Mouse (Mus musculus): ENCODE results near the gene Mapkapk3.

Mapkapk3 gene

DNA sequence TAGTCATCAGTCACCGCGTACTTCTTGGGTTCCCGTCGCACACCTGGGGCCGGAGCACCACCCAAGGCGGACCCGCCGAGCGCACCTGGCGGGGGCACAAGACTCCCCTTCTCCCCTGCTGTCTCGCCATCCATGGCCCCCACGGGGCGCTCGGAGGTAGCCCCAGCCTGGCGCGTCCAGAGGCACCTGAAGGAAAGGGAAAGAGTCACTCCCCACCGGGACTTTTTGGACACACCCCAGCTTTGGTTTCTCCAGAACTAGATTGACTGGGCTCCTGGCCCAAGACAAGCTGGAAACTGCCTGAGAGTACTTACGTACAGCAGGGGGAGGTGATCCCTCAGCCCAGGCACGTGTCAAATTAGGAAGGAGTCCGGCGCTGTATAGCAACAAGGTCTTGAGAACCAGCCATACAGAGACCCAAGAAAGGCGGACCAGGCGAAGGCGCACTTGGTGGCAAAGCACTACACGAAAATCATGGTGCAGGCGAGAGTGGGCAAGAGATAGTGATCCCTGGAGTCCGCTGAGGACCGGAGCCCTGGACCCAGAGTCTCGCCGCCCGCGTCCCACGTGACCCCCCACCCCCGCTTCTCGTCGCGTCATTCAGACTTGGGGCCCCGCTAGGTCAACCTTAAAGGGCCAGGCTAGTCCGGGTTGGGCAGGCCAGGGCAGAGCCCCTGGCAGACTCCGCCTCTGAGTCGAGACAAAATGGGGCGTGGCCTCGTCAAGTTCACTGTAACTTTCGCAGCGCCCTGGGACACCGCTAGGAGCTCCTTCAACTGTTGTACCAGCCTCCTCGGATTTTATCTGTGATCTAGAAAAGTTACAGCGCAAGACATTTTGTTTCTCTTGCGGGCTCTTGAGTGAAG is at the start of gene Mapkapk3:
Gene Mapkapk3 (minus strand): TSS at position 667 of the 866 bp plus-strand sequence.
- DNase-seq (ENCODE audit: low spot score in 2 of 2): peak; percentile 69 to 76

DNA sequence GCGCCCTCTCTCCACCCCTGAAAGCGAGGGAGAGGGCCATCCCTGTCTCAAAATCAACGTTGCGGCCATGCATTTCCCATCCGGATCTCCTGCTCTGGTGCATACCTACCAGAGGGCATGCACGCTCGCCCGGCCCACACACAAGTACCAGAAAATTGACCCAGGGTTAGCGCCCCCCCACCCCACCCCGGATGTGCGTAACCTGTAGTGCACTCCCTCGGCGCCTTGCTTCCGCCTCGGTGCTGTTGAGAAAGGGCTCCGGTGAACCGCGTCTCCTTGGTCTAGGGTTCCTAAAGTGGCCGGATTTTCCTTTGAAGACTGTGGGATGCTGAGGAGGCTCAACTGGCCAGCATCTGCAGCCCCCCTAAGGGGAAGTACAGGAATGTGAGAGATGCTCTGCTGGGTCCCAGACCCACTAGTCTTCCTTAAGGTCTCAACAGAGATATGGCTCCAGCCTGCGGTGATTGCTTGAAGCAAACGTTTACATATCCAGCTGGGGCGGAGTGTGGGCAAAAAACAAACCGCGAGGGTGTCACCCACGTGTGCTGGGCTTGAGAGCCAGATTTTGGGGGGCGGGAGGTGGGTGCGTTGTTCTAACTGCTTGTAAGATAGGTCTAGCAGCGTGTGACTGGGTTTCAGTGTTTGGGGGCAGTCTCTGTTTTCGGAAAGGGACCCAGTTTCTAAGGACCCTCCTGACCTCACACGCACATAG is 48.7 kb upstream of the Mapkapk3 start, which contains the start of gene Hemk1:
Gene Hemk1 (minus strand): TSS at position 179 of the 712 bp plus-strand sequence.
- peak; percentile 85 to 91 for DNase-seq (ENCODE audit: low spot score in 2 of 2)

DNA sequence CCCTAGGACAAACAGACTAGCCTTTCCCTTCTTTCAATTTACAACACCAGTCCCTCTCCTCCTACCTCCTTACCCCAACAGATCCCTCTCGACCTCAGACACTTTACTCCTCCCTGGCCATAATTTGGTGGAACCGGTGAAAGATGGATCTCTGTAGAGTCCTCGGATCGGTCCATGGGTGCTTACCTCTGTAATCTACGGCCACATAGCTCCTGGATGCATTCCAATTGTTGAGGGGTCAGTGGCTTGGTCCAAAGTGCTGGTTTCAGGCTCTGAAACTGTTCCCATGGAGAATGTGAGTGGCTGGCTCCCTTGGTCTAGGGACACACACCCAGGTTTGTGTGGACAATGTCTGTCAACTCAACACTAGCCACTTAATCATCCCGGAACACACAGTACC is 46.7 kb upstream of the Mapkapk3 start:
- DNase-seq (ENCODE audit: low spot score in 2 of 2): no peak

DNA sequence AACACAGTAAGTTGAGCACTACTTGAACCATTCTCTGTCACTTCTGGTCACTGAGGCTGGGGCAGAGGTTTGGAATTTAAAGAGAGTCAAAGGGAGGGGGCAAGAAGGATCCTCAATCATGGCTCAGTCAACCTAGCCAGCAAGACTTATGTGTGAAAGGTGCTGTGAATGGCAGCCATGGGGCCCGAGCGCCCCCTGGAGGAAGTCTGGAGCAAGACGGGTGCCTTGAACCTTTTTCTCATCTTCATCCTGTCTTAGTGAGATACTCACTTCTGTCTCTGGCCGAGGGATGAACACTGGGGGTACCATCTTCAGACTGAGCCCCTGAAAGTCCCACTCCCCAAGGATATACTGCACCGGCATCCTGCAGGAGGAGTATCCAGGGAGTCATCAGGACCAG is 46.2 kb upstream of the Mapkapk3 start:
- peak; percentile 62 to 66 for DNase-seq (ENCODE audit: low spot score in 2 of 2)

DNA sequence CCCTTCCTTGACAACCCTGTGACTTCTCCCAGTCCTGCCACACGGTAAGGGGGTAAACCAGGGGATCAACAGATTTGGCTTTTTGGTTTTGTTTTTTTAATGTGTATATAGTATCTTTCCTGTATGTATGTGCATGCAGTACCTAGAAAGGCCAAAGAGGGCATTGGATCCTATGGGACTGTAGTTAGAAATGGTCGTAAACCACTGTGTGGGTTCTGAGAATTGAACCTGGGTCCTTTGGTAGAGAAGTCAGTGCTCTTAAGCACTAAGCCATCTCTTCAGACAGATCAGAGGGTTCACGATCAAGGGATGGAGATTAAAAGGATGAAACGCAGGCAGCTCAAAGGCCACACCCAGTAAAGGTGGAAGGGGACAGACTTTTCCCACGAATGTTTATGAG is 45.4 kb upstream of the Mapkapk3 start:
- DNase-seq (ENCODE audit: low spot score in 2 of 2): no peak

DNA sequence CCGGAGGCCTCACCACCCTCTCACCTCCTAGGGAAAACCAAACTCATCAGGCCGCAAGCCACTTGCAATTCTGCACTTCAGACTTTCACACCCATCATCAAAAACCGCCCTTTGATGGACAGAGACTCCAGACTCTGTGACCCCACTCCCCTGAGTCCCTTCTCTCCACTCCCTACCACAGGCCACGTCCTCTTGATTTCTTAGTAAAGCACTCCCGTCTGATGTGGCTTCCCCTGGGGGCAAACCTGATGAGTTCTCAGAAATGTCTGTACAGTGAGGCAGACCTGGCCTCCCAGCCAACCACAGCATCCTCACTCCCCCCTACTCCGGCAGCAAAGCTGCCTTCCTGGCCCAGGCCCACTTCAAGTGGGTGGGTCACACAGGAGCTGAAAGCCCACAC is 44.7 kb upstream of the Mapkapk3 start:
- no peak for DNase-seq (ENCODE audit: low spot score in 2 of 2)

DNA sequence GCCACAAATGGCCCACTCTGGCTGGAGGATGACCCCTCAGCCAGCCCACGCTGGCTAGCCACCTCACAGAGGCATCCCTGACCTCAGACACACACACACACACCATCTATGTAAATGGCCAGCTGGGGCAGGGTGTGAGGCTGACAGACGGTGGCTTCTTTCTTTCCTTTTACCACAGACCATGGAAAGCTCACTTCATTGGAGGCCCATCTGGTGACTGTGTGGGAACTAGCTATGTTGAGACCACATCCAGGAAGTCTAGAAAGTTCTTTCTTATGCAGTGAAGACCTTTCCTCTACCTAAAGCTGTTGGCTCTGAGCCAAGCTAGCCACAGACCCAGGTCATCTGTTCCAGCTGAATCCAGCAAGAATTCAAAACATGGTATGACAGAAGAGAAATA is 44.0 kb upstream of the Mapkapk3 start:
- no peak for DNase-seq (ENCODE audit: low spot score in 2 of 2)

DNA sequence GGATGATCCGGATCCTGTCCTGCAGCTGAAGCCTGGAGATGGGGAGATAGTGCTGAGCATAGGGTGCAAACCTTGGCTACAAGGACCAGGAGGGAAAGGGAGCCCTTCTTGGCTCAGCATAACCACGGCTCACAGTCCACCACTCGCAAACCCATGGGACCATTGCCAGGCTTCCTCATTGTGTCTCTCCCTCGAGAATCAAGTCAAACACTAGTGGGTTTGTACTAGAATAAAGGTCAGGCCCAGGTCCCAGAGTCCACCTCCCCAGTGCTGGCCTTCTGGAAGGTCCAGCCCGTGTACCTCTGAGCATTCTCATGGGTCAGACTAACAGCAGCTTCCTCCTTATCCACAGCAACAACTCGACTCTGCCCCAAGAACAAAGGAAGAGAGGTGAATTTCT is 41.1 kb upstream of the Mapkapk3 start:
- DNase-seq (ENCODE audit: low spot score in 2 of 2): no peak

DNA sequence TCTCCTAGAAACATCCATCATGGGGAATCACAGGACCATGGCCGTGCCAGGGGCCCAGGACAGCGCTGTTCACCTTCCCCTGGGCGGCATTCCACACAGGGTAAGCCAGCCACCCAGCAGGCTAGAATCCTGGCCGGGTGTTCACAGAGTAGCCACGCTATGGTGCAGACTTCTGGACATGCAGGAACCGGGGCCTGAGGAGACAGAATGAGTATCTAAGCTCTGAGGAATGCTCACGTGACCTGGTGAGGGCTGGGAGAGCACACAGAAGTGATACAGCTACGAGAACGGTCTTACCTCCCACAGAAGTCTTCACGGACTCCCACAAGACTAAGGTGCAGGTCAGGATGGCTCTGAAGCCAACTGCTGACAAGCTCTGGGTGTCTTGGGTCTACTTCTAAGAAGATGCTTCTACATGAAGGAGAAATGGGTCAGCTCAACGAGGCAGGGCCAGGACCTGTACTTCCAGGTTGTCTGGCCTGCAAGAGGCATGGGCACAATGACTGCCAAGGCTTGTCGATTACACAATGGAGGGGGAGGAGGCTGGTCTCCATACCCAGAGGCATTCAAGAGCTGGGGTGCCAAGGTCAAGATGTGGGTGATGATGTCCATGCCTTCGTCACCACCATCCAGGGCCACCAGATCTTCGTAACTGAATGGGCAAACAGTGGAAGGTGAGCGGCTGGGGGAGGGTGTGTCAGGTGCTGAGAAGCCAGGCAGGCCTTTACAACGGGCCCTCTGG is 38.4 kb upstream of the Mapkapk3 start:
- no peak for DNase-seq (ENCODE audit: low spot score in 2 of 2)

DNA sequence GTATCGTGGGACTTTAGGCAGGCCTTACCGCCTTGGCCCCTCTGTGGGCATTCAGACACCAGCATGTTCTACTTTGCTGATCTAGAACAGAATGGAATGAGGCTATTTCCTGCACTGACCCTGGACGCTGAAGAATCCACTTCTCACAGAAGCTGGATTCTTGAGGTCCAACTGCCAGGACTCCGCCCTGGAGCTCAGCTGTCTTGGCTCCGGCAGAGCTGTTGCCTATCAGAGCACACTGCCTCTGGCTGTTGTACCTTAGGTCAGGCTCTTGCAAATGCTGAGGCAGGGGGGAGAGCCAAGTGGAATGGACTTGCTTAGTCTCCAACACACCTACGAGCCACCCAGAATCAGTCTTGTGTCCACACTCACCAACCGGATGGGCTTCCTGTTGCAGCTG is 36.2 kb upstream of the Mapkapk3 start:
- no peak for DNase-seq (ENCODE audit: low spot score in 2 of 2)

DNA sequence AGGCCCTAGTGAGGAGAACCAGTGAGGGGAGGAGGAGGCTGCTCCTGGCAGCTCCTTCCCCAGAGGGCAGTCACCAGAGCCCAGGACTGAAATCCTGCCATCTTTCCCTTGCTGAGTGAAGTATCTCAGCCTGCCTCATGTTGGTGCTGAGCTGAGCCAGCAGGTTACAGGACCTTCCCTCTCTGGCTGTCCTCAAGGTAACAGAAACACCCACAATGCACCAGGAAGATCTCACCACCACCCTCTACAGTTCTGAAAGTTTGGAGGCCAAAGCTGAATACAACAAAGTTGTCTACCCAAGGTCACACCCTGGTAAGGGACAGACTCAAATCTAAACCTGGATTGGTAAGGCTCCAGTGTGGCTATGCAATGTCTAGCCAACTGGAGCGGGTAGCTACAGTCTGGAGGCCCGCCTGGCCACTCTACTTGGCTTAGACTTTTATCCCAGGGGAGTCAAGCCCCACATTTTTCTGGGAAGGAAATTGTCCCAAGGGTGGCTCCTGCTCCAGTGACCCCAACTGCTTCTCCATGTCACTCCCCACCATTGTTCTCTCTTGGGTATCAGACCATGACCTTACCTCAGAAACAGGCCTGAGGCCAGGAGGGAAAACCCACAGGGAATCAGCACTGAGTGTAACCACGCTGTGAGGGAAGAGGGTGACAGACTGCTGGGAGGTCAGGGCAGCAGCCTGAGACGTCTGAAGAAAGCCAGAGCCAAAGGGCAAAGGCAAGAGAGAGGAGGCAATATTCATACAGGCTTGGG is 35.3 kb upstream of the Mapkapk3 start:
- DNase-seq (ENCODE audit: low spot score in 2 of 2): no peak

DNA sequence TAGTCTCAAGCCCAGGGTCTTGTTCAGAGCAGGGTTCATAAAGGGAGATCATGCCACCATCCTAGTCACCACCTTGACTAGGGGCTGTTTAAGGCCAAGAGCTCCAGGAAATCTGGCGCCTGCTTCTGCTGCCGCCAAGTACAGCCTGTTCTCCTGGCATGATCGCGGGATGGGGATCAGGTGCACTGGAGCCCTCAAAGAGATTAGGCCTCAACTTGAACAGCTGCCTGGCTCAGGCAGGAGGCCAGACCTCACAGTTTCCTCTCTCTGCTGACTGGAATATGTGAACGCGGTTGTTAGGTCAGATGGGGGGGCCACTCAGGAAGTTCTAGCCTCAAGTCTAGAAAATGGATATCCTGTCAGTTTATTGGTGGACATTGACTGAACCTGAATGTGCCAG is 33.9 kb upstream of the Mapkapk3 start:
- peak; percentile 59 to 69 for DNase-seq (ENCODE audit: low spot score in 2 of 2)

DNA sequence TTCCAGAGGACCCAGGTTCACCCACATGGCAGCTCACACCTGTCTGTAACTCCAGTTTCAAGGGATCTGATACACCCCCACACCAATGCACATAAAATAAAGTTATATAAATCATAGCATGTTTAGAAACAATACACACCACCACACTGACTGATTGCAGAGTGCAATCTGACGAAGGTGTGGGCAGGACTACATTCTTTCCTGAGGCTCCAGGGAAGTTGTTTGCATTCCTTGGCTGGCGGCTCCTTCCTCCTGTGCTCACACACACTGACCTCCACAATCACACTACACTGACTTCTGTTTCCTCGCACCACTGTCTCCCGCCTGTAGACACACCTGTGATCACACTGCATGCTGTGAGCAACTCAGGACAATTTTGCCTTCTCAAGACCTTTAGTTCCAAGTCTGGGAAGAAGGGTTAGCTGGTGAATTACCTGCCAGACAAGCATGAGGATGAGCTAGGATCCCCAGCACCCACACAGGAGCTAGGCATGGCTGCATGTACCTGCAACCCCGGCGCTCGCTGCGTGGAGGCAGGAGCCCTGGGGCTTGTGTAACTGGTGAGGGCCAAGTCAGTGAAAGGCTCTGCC is 32.9 kb upstream of the Mapkapk3 start:
- DNase-seq (ENCODE audit: low spot score in 2 of 2): no peak

DNA sequence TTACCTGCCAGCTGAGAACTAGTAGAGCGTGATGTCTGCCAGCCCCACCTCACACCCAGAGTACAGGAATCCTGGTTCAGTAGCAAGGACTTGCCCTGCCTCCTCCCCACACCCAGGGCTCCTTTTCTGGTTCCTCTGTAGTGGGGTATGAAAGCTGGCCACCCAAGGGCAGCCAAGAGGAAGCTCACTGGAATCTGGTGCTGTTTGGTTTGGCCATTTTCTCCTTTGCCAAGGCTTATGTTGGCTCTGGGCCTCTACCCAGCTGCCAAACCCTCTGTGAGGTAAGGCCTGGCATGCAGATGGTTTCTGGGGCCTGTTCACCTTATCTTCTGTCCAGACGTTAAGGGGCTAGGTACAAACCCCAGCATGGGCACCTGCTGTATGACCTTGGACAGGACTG is 26.1 kb upstream of the Mapkapk3 start:
- no peak for DNase-seq (ENCODE audit: low spot score in 2 of 2)

DNA sequence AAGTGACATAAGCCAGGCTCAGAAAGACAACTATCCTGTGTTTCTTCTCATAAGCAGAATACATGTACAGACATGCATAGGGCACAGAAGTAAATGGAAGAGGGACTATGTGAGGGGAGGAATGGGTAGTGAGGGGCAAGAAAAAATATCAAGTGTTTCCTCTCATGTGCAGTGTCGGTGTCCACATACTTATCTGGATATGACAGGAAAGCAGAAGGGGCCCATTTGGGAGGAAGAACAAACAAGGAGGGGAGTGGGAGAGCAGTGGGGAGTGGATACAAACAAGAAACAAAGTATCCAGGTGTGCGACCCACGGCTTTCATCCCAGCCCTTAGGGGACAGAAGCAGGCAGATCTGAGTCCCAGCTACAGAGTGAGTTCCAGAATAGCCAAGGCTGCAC is 24.2 kb upstream of the Mapkapk3 start:
- DNase-seq (ENCODE audit: low spot score in 2 of 2): no peak

DNA sequence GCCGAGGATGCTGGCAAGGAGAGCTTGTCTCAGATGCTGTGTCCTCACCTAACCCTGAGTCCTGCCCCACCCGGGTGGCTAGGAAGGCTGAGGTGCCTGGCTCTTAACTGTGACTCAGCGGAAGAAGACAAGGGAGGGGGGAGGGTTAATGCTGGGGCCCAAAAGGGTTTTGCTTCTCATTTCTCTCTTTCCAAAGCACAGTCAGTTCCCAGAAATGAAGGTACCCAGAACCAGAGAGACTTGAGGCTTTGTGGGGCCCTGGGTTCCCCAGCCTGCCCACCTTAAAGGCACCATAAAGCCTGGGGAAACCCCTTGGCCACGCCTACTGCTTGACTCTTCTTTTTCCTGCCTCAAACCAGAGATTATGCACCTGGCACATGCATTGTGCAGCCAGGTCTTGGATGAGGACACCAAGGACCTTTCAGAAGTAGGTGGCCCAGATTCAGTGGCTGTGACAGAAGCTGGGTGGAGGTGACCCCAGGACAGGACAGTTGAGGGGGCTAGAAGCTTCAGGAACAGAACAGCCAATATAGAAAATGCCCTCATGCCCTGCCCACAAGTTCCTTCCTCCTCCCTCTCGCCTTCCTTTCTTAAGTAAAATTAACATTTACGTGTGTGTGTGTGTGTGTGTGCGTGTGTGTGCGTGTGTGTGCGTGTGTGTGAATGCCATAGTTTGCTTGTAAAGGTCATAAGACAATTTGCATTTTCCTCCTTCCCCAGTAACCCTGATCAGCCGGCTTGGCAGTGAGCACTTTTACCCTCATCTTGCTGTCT is 23.3 kb upstream of the Mapkapk3 start:
- DNase-seq (ENCODE audit: low spot score in 2 of 2): no peak

DNA sequence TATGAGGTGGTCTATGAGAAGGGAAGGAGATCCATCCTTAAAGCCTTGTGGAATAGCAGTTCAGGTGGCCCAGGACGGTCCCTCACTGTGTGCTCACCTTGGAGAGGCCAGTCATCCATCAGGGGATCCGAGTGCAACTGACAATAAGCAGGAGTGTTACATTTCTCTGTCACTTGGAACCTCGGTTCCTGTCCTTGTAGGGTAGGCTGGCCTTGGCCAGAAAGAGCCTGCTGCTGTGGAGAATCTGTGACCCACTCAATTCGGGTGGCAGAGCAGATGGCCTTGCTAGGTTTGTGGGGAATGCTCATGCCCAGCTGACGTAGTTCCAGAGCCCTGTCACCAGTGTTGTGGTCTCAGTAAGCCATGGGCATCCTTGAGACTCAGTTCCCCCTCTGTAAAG is 19.9 kb upstream of the Mapkapk3 start:
- DNase-seq (ENCODE audit: low spot score in 2 of 2): no peak

DNA sequence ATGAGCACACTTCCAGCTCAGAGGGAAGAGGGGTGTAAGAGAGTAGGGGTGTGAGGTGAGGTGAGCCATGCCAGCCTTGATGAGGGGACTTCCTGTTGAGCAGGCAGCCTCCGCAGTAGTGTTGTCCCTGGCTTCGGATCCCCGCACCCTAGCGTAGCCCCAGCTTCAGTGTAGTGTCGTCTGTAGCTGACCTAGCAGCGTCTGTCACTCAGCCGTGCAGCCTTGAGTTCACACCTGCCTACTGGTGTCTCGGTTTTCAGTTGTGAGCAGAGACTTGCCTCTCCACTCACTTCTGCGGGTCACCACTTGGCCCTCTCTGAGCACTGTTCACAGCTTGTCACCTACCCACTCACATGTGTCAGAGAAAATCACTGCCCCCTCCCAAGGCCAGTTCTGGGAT is 19.5 kb upstream of the Mapkapk3 start:
- DNase-seq (ENCODE audit: low spot score in 2 of 2): no peak

DNA sequence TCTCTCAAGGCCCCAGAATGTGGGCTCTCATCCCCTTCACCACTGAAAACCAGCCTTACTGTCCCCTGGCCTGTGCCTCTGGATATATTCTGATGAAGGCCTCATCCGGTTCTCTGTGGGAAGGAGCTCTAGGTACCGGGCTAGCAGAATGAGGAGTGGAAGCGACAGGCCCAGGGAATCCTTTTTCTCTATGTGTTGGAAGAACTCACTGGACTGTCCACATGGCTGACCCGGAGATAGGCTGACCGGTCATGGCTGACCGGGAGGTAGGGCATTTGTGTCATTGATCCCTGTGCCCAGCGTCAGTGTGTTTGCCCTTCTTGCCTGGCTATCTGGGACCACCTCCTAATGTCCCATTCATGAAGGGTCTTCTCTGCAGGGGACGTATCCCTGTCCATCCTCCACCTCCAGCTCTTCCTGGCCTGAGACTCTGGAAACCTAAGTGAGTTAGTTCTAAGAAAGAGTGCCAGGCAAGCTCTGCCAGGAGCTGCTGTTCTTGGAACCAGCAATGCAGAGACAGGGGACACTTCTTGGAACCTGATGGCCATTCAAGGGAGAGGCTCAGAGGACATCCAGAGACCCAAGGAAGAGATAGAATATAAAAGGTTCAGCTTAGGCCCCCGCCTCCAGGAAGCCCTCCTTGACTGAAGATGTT is 18.8 kb upstream of the Mapkapk3 start:
- no peak for DNase-seq (ENCODE audit: low spot score in 2 of 2)

DNA sequence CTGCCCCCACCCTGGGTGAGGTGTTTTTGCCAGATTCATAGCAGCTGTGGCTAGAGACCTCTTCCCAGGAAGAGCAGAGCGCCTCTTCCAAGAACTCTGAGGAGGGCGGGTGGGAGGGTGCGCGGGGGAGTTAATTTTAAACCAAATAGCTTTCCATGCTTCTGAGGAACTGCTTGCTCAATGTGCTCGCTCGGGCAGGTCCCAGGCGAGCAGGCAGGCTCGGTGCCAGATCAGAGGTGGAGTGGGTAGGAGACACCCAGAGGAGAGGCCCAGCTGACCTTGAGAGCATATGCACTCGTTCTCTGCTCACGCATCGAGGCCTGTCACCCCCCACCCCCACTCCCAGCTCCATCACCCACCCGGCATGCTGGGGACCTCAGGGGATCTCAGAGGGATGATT is 18.2 kb upstream of the Mapkapk3 start:
- peak in 1 of 2 experiments; percentile 46 for DNase-seq (ENCODE audit: low spot score in 2 of 2)
